10 mouse cellular contexts compared by ENCODE assay signal in the genomic region with DNA sequence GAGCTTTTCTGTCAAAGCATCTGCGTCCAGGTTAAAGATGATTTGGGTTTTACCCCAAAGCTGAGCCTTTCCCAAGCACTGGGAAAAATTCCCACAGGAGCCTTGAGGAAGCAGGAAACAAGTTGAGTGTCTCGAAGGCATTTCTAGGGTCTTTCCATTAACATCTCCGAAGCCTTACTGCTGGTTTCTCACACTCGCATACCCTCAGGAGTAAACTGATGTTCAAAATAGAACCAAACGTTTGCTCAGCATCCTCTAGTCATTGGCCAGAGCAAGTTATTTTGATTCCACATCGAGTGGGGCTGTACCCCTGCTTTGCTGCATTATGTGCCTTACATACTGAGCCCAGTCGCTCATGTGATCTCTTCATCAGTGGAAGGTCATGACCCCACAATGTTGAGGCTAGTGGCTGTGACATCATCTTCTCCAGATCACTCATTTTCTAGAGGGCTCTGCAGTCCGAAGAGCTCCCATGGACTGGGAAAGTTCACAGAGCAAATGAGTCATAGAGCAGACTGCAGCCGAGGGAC.
"Had no signal": no experiment of that assay in that cellular context is flagged by ENCODE, and none has a peak within 500 bp of the region (broad histone marks: within the 10 kb centered on the region; RNA-seq: fewer than 3 reads in every experiment).

No protein-coding gene starts in this region.

- DNase-seq: kidney, postnatal 36 days; layer of hippocampus, adult 9-11 months; left cerebral cortex, postnatal 4 days; lung, adult 18-20 months; right cerebral cortex, postnatal 14 days; thymus, postnatal 4 days had no signal

- H3K4me3 ChIP-seq: limb, embryonic 13.5 days; midbrain, embryonic 12.5 days had no signal

- H3K36me3 ChIP-seq: limb, embryonic 13.5 days; midbrain, embryonic 12.5 days had no signal

- H3K9ac ChIP-seq: limb, embryonic 13.5 days; liver, embryonic 14.5 days; midbrain, embryonic 12.5 days had no signal

- H3K4me1 ChIP-seq: midbrain, embryonic 12.5 days had no signal

- H3K27me3 ChIP-seq: limb, embryonic 13.5 days; midbrain, embryonic 12.5 days had no signal

- H3K27ac ChIP-seq: kidney, postnatal 0 days; limb, embryonic 13.5 days; liver, embryonic 14.5 days; midbrain, embryonic 12.5 days had no signal
